Mouse (Mus musculus) forebrain, postnatal 0 days (tissue): Measurements from ENCODE around the gene Acot7. TPM values are rescaled to one million over a fixed set of nuclear protein-coding genes. Genes with fewer than 3 reads are reported as not detected.

Experiments
- ATAC-seq: fragments of 200-750 bp; cut with Nextera tagmentation; 2 replicates; pipeline ENCODE4 v1.8.0; 2017; ENCODE audit warnings: mild to moderate bottlenecking, moderate library complexity
- DNase-seq: peaks from one replicate; pipeline ENCODE4 v3.0.0-alpha.2; 2015
- H3K27ac ChIP-seq: fragments of 300-500 bp; sonication (generic); 2 replicates; pipeline ENCODE4 v1.5.1; 2014; ENCODE audit warnings: low read depth, mild to moderate bottlenecking, antibody characterized with exemption, low read length, moderate library complexity, mixed read lengths
- H3K27me3 ChIP-seq: fragments of 300-500 bp; sonication (generic); 2 replicates; pipeline ENCODE4 v1.6.1; 2014; ENCODE audit warnings: mild to moderate bottlenecking, low read length, mixed read lengths; ENCODE audit not compliant: insufficient read depth
- H3K36me3 ChIP-seq: fragments of 300-500 bp; sonication (generic); 2 replicates; pipeline ENCODE4 v1.6.1; 2014; ENCODE audit warnings: mild to moderate bottlenecking, moderate library complexity; ENCODE audit not compliant: insufficient read depth
- H3K4me1 ChIP-seq: fragments of 300-500 bp; sonication (generic); 2 replicates; pipeline ENCODE4 v1.6.1; 2014; ENCODE audit warnings: antibody characterized with exemption; ENCODE audit not compliant: insufficient read depth
- H3K4me2 ChIP-seq: fragments of 300-500 bp; sonication (generic); 2 replicates; pipeline ENCODE4 v1.6.1; 2014; ENCODE audit warnings: low read depth, mild to moderate bottlenecking, moderate library complexity
- H3K4me3 ChIP-seq: fragments of 300-500 bp; sonication (generic); 2 replicates; pipeline ENCODE4 v1.5.1; 2014; ENCODE audit warnings: low read depth, low read length, mixed read lengths
- H3K9ac ChIP-seq: fragments of 300-500 bp; sonication (generic); 2 replicates; pipeline ENCODE4 v1.6.1; 2014; ENCODE audit warnings: mild to moderate bottlenecking
- H3K9me3 ChIP-seq: fragments of 300-500 bp; sonication (generic); 2 replicates; pipeline ENCODE4 v1.6.1; 2016; ENCODE audit warnings: low read length
- CTCF ChIP-seq: sonication (generic); IDR thresholded peaks from 2 replicates; pipeline ENCODE4 v1.5.1; 2016; ENCODE audit warnings: antibody characterized with exemption, control low read depth, low read depth
- WGBS: fragments of 180-500 bp; shearing (Covaris S2); extraction: QIAGEN DNeasy Blood & Tissue Kit; methylation state at CpG from one replicate; pipeline ENCODE4 v1.1.7; 2014; 5-methylcytosine and 5-hydroxymethylcytosine counted together
- polyA plus RNA-seq: library from polyadenylated mRNA; unstranded; fragments of >200 nt; fragmentation: Nextera tagmentation; extraction: Ambion mirVana; gene quantifications from 2 replicates; pipeline ENCODE4 v1.2.1, GENCODE M21; 2015
- total RNA-seq: library from RNA; depleted of rRNA; stranded (reverse); fragments of >200 nt; gene quantifications from 2 replicates; pipeline ENCODE4 v1.2.3, GENCODE M21; 2014

Acot7 gene
- total and polyA plus RNA-seq, 2 experiments from 2014 or later: 193 to 466 TPM

GRCm38 (mm10) chr4:152204663-152205062, 26.7 kb downstream of the Acot7 start:
- 89% methylated on average over 6 of the region's 6 CpGs for WGBS

GRCm38 (mm10) chr4:152206199-152206598, 28.3 kb downstream of the Acot7 start:
- peaks cover 16% of the 10 kb centered on the region for H3K4me1 ChIP-seq
- H3K4me2 ChIP-seq: no peak overlapping the region
- no peak overlapping the region for H3K27ac ChIP-seq
- H3K27me3 ChIP-seq: no peaks in the 10 kb centered on the region
- DNase-seq: no peak
- no peak overlapping the region for H3K4me3 ChIP-seq
- H3K9ac ChIP-seq: no peak overlapping the region
- no peak for TF ChIP-seq CTCF
- no peaks in the 10 kb centered on the region for H3K9me3 ChIP-seq
- ATAC-seq: no peak
- peaks cover 5% of the 10 kb centered on the region for H3K36me3 ChIP-seq
- 75% methylated on average over 6 of the region's 6 CpGs for WGBS

More at GRCm38 (mm10) chr4:152204663-152205062, 26.7 kb downstream of the Acot7 start:
- no peaks in the 10 kb centered on the region for H3K9me3 ChIP-seq
- no peak overlapping the region for H3K4me2 ChIP-seq
- peaks cover 5% of the 10 kb centered on the region; the same call in 1 of the 2 replicates for H3K36me3 ChIP-seq
- no peaks in the 10 kb centered on the region for H3K27me3 ChIP-seq
- no peak overlapping the region for H3K4me3 ChIP-seq
- H3K4me1 ChIP-seq: peaks cover 16% of the 10 kb centered on the region
- no peak for DNase-seq
- H3K9ac ChIP-seq: no peak overlapping the region
- peak; percentile 20; the same call in 1 of the 2 replicates for TF ChIP-seq CTCF
- ATAC-seq: no peak
- H3K27ac ChIP-seq: no peak overlapping the region

- no peaks in the 10 kb centered on the region for H3K27me3 ChIP-seq
- 61% methylated on average over 4 of the region's 4 CpGs for WGBS
- peaks cover 5% of the 10 kb centered on the region for H3K36me3 ChIP-seq
- no peak for TF ChIP-seq CTCF
- no peak overlapping the region for H3K9ac ChIP-seq
- H3K4me2 ChIP-seq: no peak overlapping the region
- peaks cover 4% of the 10 kb centered on the region; the same call in 1 of the 2 replicates for H3K4me1 ChIP-seq
- DNase-seq (no peak), ATAC-seq (no peak)
- no peak overlapping the region for H3K27ac ChIP-seq
- no peak overlapping the region for H3K4me3 ChIP-seq
- H3K9me3 ChIP-seq: no peaks in the 10 kb centered on the region
These were observed 31.7 kb downstream of the Acot7 start for GRCm38 (mm10) chr4:152209623-152210022.

- Histone ChIP-seq H3K27me3 (no peaks in the 10 kb centered on the region), H3K9ac (no peak overlapping the region), H3K4me2 (no peak overlapping the region), H3K9me3 (no peaks in the 10 kb centered on the region), H3K4me3 (no peak overlapping the region), H3K36me3 (no peaks in the 10 kb centered on the region; the same call in 1 of the 2 replicates), H3K27ac (no peak overlapping the region), H3K4me1 (peaks cover 4% of the 10 kb centered on the region; the same call in 1 of the 2 replicates)
- no peak for DNase-seq
- no peak for ATAC-seq
- 61% methylated on average over 6 of the region's 6 CpGs for WGBS
- TF ChIP-seq CTCF: no peak
These were observed 34.2 kb downstream of the Acot7 start for GRCm38 (mm10) chr4:152212091-152212505.

- ATAC-seq (peak; percentile 47), DNase-seq (peak; percentile 61)
- Histone ChIP-seq H3K4me2 (no peak overlapping the region), H3K4me3 (no peak overlapping the region), H3K27me3 (no peaks in the 10 kb centered on the region), H3K36me3 (no peaks in the 10 kb centered on the region; the same call in 1 of the 2 replicates), H3K9ac (no peak overlapping the region), H3K4me1 (peaks cover 4% of the 10 kb centered on the region; the same call in 1 of the 2 replicates), H3K9me3 (no peaks in the 10 kb centered on the region), H3K27ac (no peak overlapping the region)
- peak; percentile 79 for TF ChIP-seq CTCF
- 47% methylated on average over 5 of the region's 5 CpGs for WGBS
These were observed 34.6 kb downstream of the Acot7 start for GRCm38 (mm10) chr4:152212531-152212930.

GRCm38 (mm10) chr4:152212974-152213373, 35.0 kb downstream of the Acot7 start:
- no peaks in the 10 kb centered on the region for H3K27me3 ChIP-seq
- H3K36me3 ChIP-seq: peaks cover 2% of the 10 kb centered on the region; the same call in 1 of the 2 replicates
- no peak for TF ChIP-seq CTCF
- no peak overlapping the region for H3K4me2 ChIP-seq
- peaks cover 4% of the 10 kb centered on the region; the same call in 1 of the 2 replicates for H3K4me1 ChIP-seq
- 72% methylated on average over 11 of the region's 11 CpGs for WGBS
- no peak overlapping the region for H3K27ac ChIP-seq
- ATAC-seq: 0 out of 2 replicates have a peak, but pooled peaks have one; percentile 15
- H3K9ac ChIP-seq: no peak overlapping the region
- H3K4me3 ChIP-seq: no peak overlapping the region
- H3K9me3 ChIP-seq: no peaks in the 10 kb centered on the region
- no peak for DNase-seq

GRCm38 (mm10) chr4:152213760-152214480, 36.0 kb downstream of the Acot7 start:
- 38% methylated on average over 6 of the region's 6 CpGs for WGBS
- no peaks in the 10 kb centered on the region for H3K27me3 ChIP-seq
- peaks cover 9% of the 10 kb centered on the region for H3K36me3 ChIP-seq
- no peak overlapping the region for H3K9ac ChIP-seq
- no peaks in the 10 kb centered on the region for H3K9me3 ChIP-seq
- no peak overlapping the region for H3K4me2 ChIP-seq
- peak overlapping the region; percentile 62; the same call in 1 of the 2 replicates for H3K27ac ChIP-seq
- peaks cover 4% of the 10 kb centered on the region; the same call in 1 of the 2 replicates for H3K4me1 ChIP-seq
- no peak overlapping the region for H3K4me3 ChIP-seq
- DNase-seq (peak; percentile 94), ATAC-seq (peak; percentile 84)
- peak; percentile 99 for TF ChIP-seq CTCF
